Mouse (Mus musculus): ENCODE data around the gene Ttc37. TPM values are rescaled to one million over a fixed set of nuclear protein-coding genes. Genes with fewer than 3 reads are reported as not detected.

Ttc37 gene
- polyA plus RNA-seq, 1 experiment from 2014 or later, result 20.1 TPM

Other genes starting within 250 kb of the Ttc37 start
- 66.1 and 71.3 TPM in 2 replicates for gene Rhobtb3, start 154.8 kb upstream of the Ttc37 start, polyA plus RNA-seq (2016; fragmentation: Nextera tagmentation; extraction: Ambion mirVana)
- 0.67 and 1.2 TPM in 2 replicates for gene Spata9, start 131.6 kb upstream of the Ttc37 start, polyA plus RNA-seq (2016; fragmentation: Nextera tagmentation; extraction: Ambion mirVana)
- gene Rfesd, start 80.0 kb upstream of the Ttc37 start, polyA plus RNA-seq (2016; fragmentation: Nextera tagmentation; extraction: Ambion mirVana), result 20.5 and 21.3 TPM in 2 replicates
- 0.22 and 0.31 TPM in 2 replicates for gene Gpr150, start 41.7 kb upstream of the Ttc37 start, polyA plus RNA-seq (2016; fragmentation: Nextera tagmentation; extraction: Ambion mirVana)
- gene Arsk, start 74 bp upstream of the Ttc37 start, polyA plus RNA-seq (2016; fragmentation: Nextera tagmentation; extraction: Ambion mirVana), result 7.1 and 8.0 TPM in 2 replicates
- not detected in 2 replicates for gene Fam81b, start 206.3 kb downstream of the Ttc37 start, polyA plus RNA-seq (2016; fragmentation: Nextera tagmentation; extraction: Ambion mirVana)

Data from embryonic facial prominence, embryonic 12.5 days (tissue).